Mouse (Mus musculus) adrenal gland, postnatal 36 days (tissue): ENCODE data around the gene Tbc1d10b. TPM values are rescaled to one million over a fixed set of nuclear protein-coding genes. Genes with fewer than 3 reads are reported as not detected.

Experiments used
- DNase-seq, 2 experiments: peaks; one replicate each; pipeline ENCODE4 v3.0.0; 2021; ENCODE audit warnings: mixed read lengths in 1 of 2
- total RNA-seq, 2 experiments: library from RNA; stranded (reverse); gene quantifications; 2 replicates each; pipeline ENCODE4 v1.2.3; 2021

The Tbc1d10b gene
- total RNA-seq, 2 experiments from 2014 or later = 40.7 to 48.4 TPM

GRCm38 (mm10) chr7:127157548-127157947 lies 50.7 kb downstream of the Tbc1d10b start:
- no peak for DNase-seq

GRCm38 (mm10) chr7:127153477-127153876 lies 54.8 kb downstream of the Tbc1d10b start:
- DNase-seq = peak; percentile 33 to 37

GRCm38 (mm10) chr7:127152464-127152863 lies 55.8 kb downstream of the Tbc1d10b start:
- DNase-seq = no peak

- no peak for DNase-seq
These were observed 60.4 kb downstream of the Tbc1d10b start for GRCm38 (mm10) chr7:127147901-127148300.

Other genes starting within 250 kb of the Tbc1d10b start
- 10 to 100 TPM; 85.1 to 93.1 TPM for gene Cdipt, start 232.6 kb downstream of the Tbc1d10b start, total RNA-seq
- gene Cdiptos, start 232.4 kb downstream of the Tbc1d10b start, total RNA-seq = under 1 TPM; 0.60 to 0.69 TPM
- 100 to 1,000 TPM; 102 to 129 TPM for gene Mvp, start 193.8 kb downstream of the Tbc1d10b start, total RNA-seq
- 1 to 10 TPM in 1 of 2 experiments, not detected in 1; 3.0 TPM for gene Pagr1b, start 192.0 kb downstream of the Tbc1d10b start, total RNA-seq
- 10 to 100 TPM in 1 of 2 experiments, 1 to 10 TPM in 1; 4.4 to 15.1 TPM for gene Pagr1a, start 191.1 kb downstream of the Tbc1d10b start, total RNA-seq
- gene Gm42742, start 187.4 kb downstream of the Tbc1d10b start, total RNA-seq = 10 to 100 TPM; 28.9 to 29.6 TPM
- 1 to 10 TPM; 1.9 to 2.9 TPM for gene Prrt2, start 187.3 kb downstream of the Tbc1d10b start, total RNA-seq
- gene Maz, start 181.4 kb downstream of the Tbc1d10b start, total RNA-seq = 100 to 1,000 TPM; 120 to 126 TPM
- gene Kif22, start 166.0 kb downstream of the Tbc1d10b start, total RNA-seq = 1 to 10 TPM; 5.7 to 6.8 TPM
- not detected for gene Zg16, start 121.1 kb downstream of the Tbc1d10b start, total RNA-seq
- gene AI467606, start 117.1 kb downstream of the Tbc1d10b start, total RNA-seq = 1 to 10 TPM in 1 of 2 experiments, under 1 TPM in 1; 0.89 to 1.1 TPM
- under 1 TPM; 0.26 to 0.40 TPM for gene Qprt, start 86.2 kb downstream of the Tbc1d10b start, total RNA-seq
- 1 to 10 TPM in 1 of 2 experiments, under 1 TPM in 1; 0.70 to 1.3 TPM for gene Spn, start 70.6 kb downstream of the Tbc1d10b start, total RNA-seq
- 10 to 100 TPM; 59.3 to 61.0 TPM for gene Cd2bp2, start 12.4 kb downstream of the Tbc1d10b start, total RNA-seq
- 1 to 10 TPM; 1.9 to 2.7 TPM for gene Mylpf, start 422 bp upstream of the Tbc1d10b start, total RNA-seq
- 10 to 100 TPM; 10.1 to 11.9 TPM for gene Zfp553, start 24.6 kb upstream of the Tbc1d10b start, total RNA-seq
- gene Sept1, start 24.7 kb upstream of the Tbc1d10b start, total RNA-seq = 1 to 10 TPM; 5.6 to 7.9 TPM
- 10 to 100 TPM; 28.0 to 34.2 TPM for gene Zfp771, start 35.8 kb upstream of the Tbc1d10b start, total RNA-seq
- gene Dctpp1, start 52.2 kb upstream of the Tbc1d10b start, total RNA-seq = 10 to 100 TPM; 27.8 to 49.1 TPM
- gene Sephs2, start 65.6 kb upstream of the Tbc1d10b start, total RNA-seq = 100 to 1,000 TPM in 1 of 2 experiments, 10 to 100 TPM in 1; 65.9 to 128 TPM
- 1 to 10 TPM; 1.1 to 1.8 TPM for gene Itgal, start 87.8 kb upstream of the Tbc1d10b start, total RNA-seq
- gene Zfp768, start 137.1 kb upstream of the Tbc1d10b start, total RNA-seq = 10 to 100 TPM; 25.9 to 26.1 TPM
- gene Zfp747, start 167.6 kb upstream of the Tbc1d10b start, total RNA-seq = 10 to 100 TPM; 10.7 to 12.2 TPM
- gene 9130019O22Rik, start 178.7 kb upstream of the Tbc1d10b start, total RNA-seq = 1 to 10 TPM; 4.7 to 5.2 TPM
- gene E430018J23Rik, start 185.2 kb upstream of the Tbc1d10b start, total RNA-seq = 1 to 10 TPM; 8.7 to 9.9 TPM
- gene Zfp764, start 198.4 kb upstream of the Tbc1d10b start, total RNA-seq = 1 to 10 TPM; 6.4 to 7.9 TPM
- gene Zfp688, start 213.6 kb upstream of the Tbc1d10b start, total RNA-seq = 10 to 100 TPM; 12.7 to 12.8 TPM
- 1 to 10 TPM; 3.8 to 4.4 TPM for gene Zfp689, start 240.7 kb upstream of the Tbc1d10b start, total RNA-seq